Comparison of ENCODE assay signal across 8 mouse cellular contexts in genomic region chr1:90998268-90998890, GRCm38 (mm10). TPM values are rescaled to one million over a fixed set of nuclear protein-coding genes. Genes with fewer than 3 reads are reported as not detected.
A peak's percentile ranks its signal among the peaks of the same experiment; 100 is the strongest.
DNase-seq lines count a peak whose midpoint lies in the region; ATAC-seq and TF ChIP-seq lines count a peak whose summit lies in the region.

Gene Lrrfip1, plus strand, starts transcription at chr1:90998737.

- no peak for DNase-seq in spleen, adult 2 months (ENCODE audit: low read depth in 1 of 2, low spot score in 2 of 2)
- DNase-seq in spleen, postnatal 36 days (ENCODE audit: low spot score in 2 of 2), result no peak
- DNase-seq in cerebellum, postnatal 10 days, result peak; percentile 74 to 77
- DNase-seq in frontal cortex, adult 2 months (ENCODE audit: extremely low spot score in 1 of 2, low spot score in 1 of 2), result peak in 1 of 2 experiments; percentile 65
- peak in 1 of 2 experiments; percentile 60 for DNase-seq in left cerebral cortex, postnatal 14 days (ENCODE audit: low spot score in 2 of 2)
- peak; percentile 40 to 49 for DNase-seq in right cerebral cortex, postnatal 36 days (ENCODE audit: low spot score in 2 of 2)

- peak within 1 kb of the TSS; percentile 66 for H3K4me3 ChIP-seq in spleen, adult 2 months (ENCODE audit: extremely low read depth, insufficient read depth, insufficient read length)

- peaks cover 5% of the 10 kb centered on the region for H3K27me3 ChIP-seq in spleen, adult 2 months (ENCODE audit: control insufficient read depth, insufficient read depth, low read length)

- no peak for TF ChIP-seq POLR2A in spleen, adult 2 months (IDR thresholded peaks at IDR 0.05; ENCODE audit: low read depth, low read length)

- peaks cover 5% of the 10 kb centered on the region; the same call in 1 of the 2 replicates for H3K4me1 ChIP-seq in spleen, adult 2 months (ENCODE audit: control insufficient read depth, insufficient read depth, insufficient read length)

- peak; percentile 57; a peak in 2 of 4 replicates for ATAC-seq in hematopoietic stem cell, adult 5-6 weeks (replicated peaks in 1 of 2; ENCODE audit: insufficient read depth in 1 of 2, low FRiP score in 2 of 2, low TSS enrichment in 1 of 2, low read depth in 1 of 2, poor library complexity in 2 of 2, severe bottlenecking in 2 of 2)
- peak; percentile 38 for ATAC-seq in megakaryocyte progenitor cell, adult 5-6 weeks (replicated peaks; ENCODE audit: poor library complexity)

- peak within 1 kb of the TSS; percentile 45; the same call in 1 of the 2 replicates for H3K27ac ChIP-seq in spleen, adult 2 months (ENCODE audit: insufficient read depth, low read length)

- no peak for TF ChIP-seq CTCF in spleen, adult 2 months (IDR thresholded peaks at IDR 0.05; ENCODE audit: extremely low read depth, insufficient read depth, insufficient read length, insufficient replicate concordance)

- intact Hi-C loops in left cerebral cortex, postnatal 14 days (cut with DNase I), result no loop called here

- H3K36me3 ChIP-seq in spleen, adult 2 months (ENCODE audit: control insufficient read depth, insufficient read depth, low read length), result no peaks in the 10 kb centered on the region

- WGBS in spleen, adult 2 months, result 3% methylated on average over 59 of the region's 59 CpGs

RNA-seq across cellular contexts. Expression of gene Lrrfip1, which starts in this region (rescaled TPM):
- 15.0 and 16.6 TPM in 2 replicates for polyA plus RNA-seq in spleen, adult 2 months (2012; rRNA removed)
- 76.0 and 85.8 TPM in 2 replicates for polyA plus RNA-seq in frontal cortex, adult 2 months (2012; rRNA removed)
- total RNA-seq in hematopoietic stem cell, adult 5-6 weeks (2017), result 177 and 190 TPM in 2 replicates
- 10 to 100 TPM; 73.3 to 77.0 TPM for total RNA-seq in left cerebral cortex, postnatal 14 days (2021)
- total RNA-seq in megakaryocyte progenitor cell, adult 5-6 weeks (2015), result 70.8 and 70.9 TPM in 2 replicates
- 121 and 127 TPM in 2 replicates for total RNA-seq in megakaryocyte progenitor cell, adult 5-6 weeks (2017)

Comparison
In these comparisons a context has a peak if more than half of its experiments do, and no peak if none do; other contexts are left out.
1. DNase-seq: peak in cerebellum, postnatal 10 days (2 of 2) and right cerebral cortex, postnatal 36 days (2 of 2); none in spleen, adult 2 months (0 of 2) and spleen, postnatal 36 days (0 of 2).